Mouse (Mus musculus) testis, adult 2 months (tissue): ENCODE results near the gene Dnm3.

Experiments used
- CTCF ChIP-seq: fragments of 200-500 bp; IDR thresholded peaks from 2 replicates; pipeline ENCODE4 v1.5.1; 2012; ENCODE audit warnings: low read depth, mild to moderate bottlenecking, inconsistent platforms, low read length, moderate library complexity; ENCODE audit not compliant: control insufficient read depth, insufficient read depth, insufficient replicate concordance
- POLR2A ChIP-seq: fragments of 200-500 bp; IDR thresholded peaks from 2 replicates; pipeline ENCODE4 v1.6.1; 2012; ENCODE audit warnings: low read depth, mild to moderate bottlenecking, inconsistent platforms, low read length, moderate library complexity; ENCODE audit not compliant: control insufficient read depth

DNA sequence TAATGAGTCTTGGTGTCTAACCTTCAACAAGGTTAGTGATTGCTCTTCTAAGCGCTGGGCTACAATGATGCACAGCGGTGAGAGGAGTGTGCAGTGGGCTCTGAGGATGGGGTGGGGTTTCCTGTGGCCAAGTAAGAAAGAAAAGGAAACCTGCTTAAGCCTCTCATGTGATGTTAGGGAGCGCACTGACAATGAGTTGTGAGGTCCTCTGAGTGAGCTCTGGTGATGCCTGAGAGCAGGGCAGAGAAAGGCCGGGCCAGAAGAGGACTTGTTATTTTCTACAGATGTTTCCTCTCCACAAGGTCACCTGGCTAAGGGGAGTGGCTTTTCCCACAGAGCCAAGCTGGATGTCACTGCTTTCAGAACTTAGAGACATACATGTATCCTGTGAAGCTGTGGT is 298.4 kb downstream of the Dnm3 start:
- no peak for TF ChIP-seq POLR2A
- TF ChIP-seq CTCF, result no peak
